Mouse (Mus musculus): ENCODE measurements around the gene Tcea2. TPM values are rescaled to one million over a fixed set of nuclear protein-coding genes. Genes with fewer than 3 reads are reported as not detected.

Gene Tcea2
- polyA plus RNA-seq, 1 experiment from 2014 or later: 19.7 TPM

GRCm38 (mm10) chr2:181680716-181681117, 607 bp downstream of the Tcea2 start:
- WGBS: 13% methylated on average over 7 of the region's 7 CpGs
- no peak; the same call in 1 of the 2 replicates for ATAC-seq (ENCODE audit: low read depth)

GRCm38 (mm10) chr2:181681978-181682377, 1.9 kb downstream of the Tcea2 start:
- H3K27me3 ChIP-seq (ENCODE audit: control insufficient read depth, insufficient read depth, low read depth, low read length): no peaks in the 10 kb centered on the region
- H3K27ac ChIP-seq (ENCODE audit: low read length): no peak overlapping the region
- H3K4me2 ChIP-seq (ENCODE audit: low read depth, low read length): no peak overlapping the region
- no peak overlapping the region for H3K4me3 ChIP-seq (ENCODE audit: low read length)
- H3K9me3 ChIP-seq (ENCODE audit: control insufficient read depth, low read length): no peaks in the 10 kb centered on the region
- ATAC-seq (ENCODE audit: low read depth): no peak
- H3K36me3 ChIP-seq (ENCODE audit: control insufficient read depth, insufficient read depth, low read length): peaks cover 5% of the 10 kb centered on the region; the same call in 1 of the 2 replicates
- H3K9ac ChIP-seq (ENCODE audit: low read length): no peak overlapping the region
- 55% methylated on average over 1 of the region's 1 CpGs for WGBS
- H3K4me1 ChIP-seq (replicated peaks; ENCODE audit: control insufficient read depth, insufficient read depth, low read length): peaks cover 14% of the 10 kb centered on the region

More at GRCm38 (mm10) chr2:181680716-181681117, 607 bp downstream of the Tcea2 start:
- H3K9me3 ChIP-seq (ENCODE audit: control insufficient read depth, low read length): no peaks in the 10 kb centered on the region
- H3K9ac ChIP-seq (ENCODE audit: low read length): peak overlapping the region; percentile 89
- H3K4me2 ChIP-seq (ENCODE audit: low read depth, low read length): peak overlapping the region; percentile 80
- peak overlapping the region; percentile 72 for H3K4me3 ChIP-seq (ENCODE audit: low read length)
- no peaks in the 10 kb centered on the region for H3K36me3 ChIP-seq (ENCODE audit: control insufficient read depth, insufficient read depth, low read length)
- H3K27ac ChIP-seq (ENCODE audit: low read length): peak overlapping the region; percentile 51
- no peaks in the 10 kb centered on the region for H3K27me3 ChIP-seq (ENCODE audit: control insufficient read depth, insufficient read depth, low read depth, low read length)
- H3K4me1 ChIP-seq (replicated peaks; ENCODE audit: control insufficient read depth, insufficient read depth, low read length): peaks cover 14% of the 10 kb centered on the region

GRCm38 (mm10) chr2:181683381-181683780, 3.3 kb downstream of the Tcea2 start:
- no peak overlapping the region for H3K9ac ChIP-seq (ENCODE audit: low read length)
- H3K9me3 ChIP-seq (ENCODE audit: control insufficient read depth, low read length): no peaks in the 10 kb centered on the region
- H3K4me1 ChIP-seq (replicated peaks; ENCODE audit: control insufficient read depth, insufficient read depth, low read length): peaks cover 14% of the 10 kb centered on the region
- H3K27ac ChIP-seq (ENCODE audit: low read length): no peak overlapping the region
- no peaks in the 10 kb centered on the region for H3K27me3 ChIP-seq (ENCODE audit: control insufficient read depth, insufficient read depth, low read depth, low read length)
- 50% methylated on average over 4 of the region's 4 CpGs for WGBS
- no peak overlapping the region for H3K4me2 ChIP-seq (ENCODE audit: low read depth, low read length)
- ATAC-seq (ENCODE audit: low read depth): no peak
- H3K4me3 ChIP-seq (ENCODE audit: low read length): no peak overlapping the region
- H3K36me3 ChIP-seq (ENCODE audit: control insufficient read depth, insufficient read depth, low read length): peaks cover 7% of the 10 kb centered on the region; the same call in 1 of the 2 replicates

- WGBS: 50% methylated on average over 1 of the region's 1 CpGs
- H3K27me3 ChIP-seq (ENCODE audit: control insufficient read depth, insufficient read depth, low read depth, low read length): no peaks in the 10 kb centered on the region
- no peak for ATAC-seq (ENCODE audit: low read depth)
- no peak overlapping the region for H3K27ac ChIP-seq (ENCODE audit: low read length)
- H3K9me3 ChIP-seq (ENCODE audit: control insufficient read depth, low read length): no peaks in the 10 kb centered on the region
- H3K9ac ChIP-seq (ENCODE audit: low read length): no peak overlapping the region
- no peak overlapping the region for H3K4me3 ChIP-seq (ENCODE audit: low read length)
- no peak overlapping the region for H3K4me2 ChIP-seq (ENCODE audit: low read depth, low read length)
- peaks cover 11% of the 10 kb centered on the region for H3K36me3 ChIP-seq (ENCODE audit: control insufficient read depth, insufficient read depth, low read length)
- peaks cover 8% of the 10 kb centered on the region for H3K4me1 ChIP-seq (replicated peaks; ENCODE audit: control insufficient read depth, insufficient read depth, low read length)
Observed at GRCm38 (mm10) chr2:181684713-181685112, 4.6 kb downstream of the Tcea2 start.

- Histone ChIP-seq H3K9ac (ENCODE audit: low read length) (no peak overlapping the region), H3K4me3 (ENCODE audit: low read length) (no peak overlapping the region), H3K27ac (ENCODE audit: low read length) (no peak overlapping the region), H3K4me1 (replicated peaks; ENCODE audit: control insufficient read depth, insufficient read depth, low read length) (peaks cover 5% of the 10 kb centered on the region), H3K4me2 (ENCODE audit: low read depth, low read length) (no peak overlapping the region), H3K9me3 (ENCODE audit: control insufficient read depth, low read length) (no peaks in the 10 kb centered on the region), H3K27me3 (ENCODE audit: control insufficient read depth, insufficient read depth, low read depth, low read length) (no peaks in the 10 kb centered on the region), H3K36me3 (ENCODE audit: control insufficient read depth, insufficient read depth, low read length) (peaks cover 11% of the 10 kb centered on the region)
- 84% methylated on average over 4 of the region's 4 CpGs for WGBS
- no peak for ATAC-seq (ENCODE audit: low read depth)
Observed at GRCm38 (mm10) chr2:181685686-181686085, 5.6 kb downstream of the Tcea2 start.

- ATAC-seq (ENCODE audit: low read depth): no peak
- Histone ChIP-seq H3K4me1 (replicated peaks; ENCODE audit: control insufficient read depth, insufficient read depth, low read length) (peaks cover 4% of the 10 kb centered on the region), H3K9me3 (ENCODE audit: control insufficient read depth, low read length) (no peaks in the 10 kb centered on the region), H3K4me2 (ENCODE audit: low read depth, low read length) (no peak overlapping the region), H3K27ac (ENCODE audit: low read length) (no peak overlapping the region), H3K36me3 (ENCODE audit: control insufficient read depth, insufficient read depth, low read length) (peaks cover 11% of the 10 kb centered on the region), H3K9ac (ENCODE audit: low read length) (no peak overlapping the region), H3K27me3 (ENCODE audit: control insufficient read depth, insufficient read depth, low read depth, low read length) (no peaks in the 10 kb centered on the region), H3K4me3 (ENCODE audit: low read length) (no peak overlapping the region)
- 95% methylated on average over 8 of the region's 8 CpGs for whole genome bisulfite sequencing
Observed at GRCm38 (mm10) chr2:181687586-181687985, 7.5 kb downstream of the Tcea2 start.

- Histone ChIP-seq H3K27ac (ENCODE audit: low read length) (no peak overlapping the region), H3K4me2 (ENCODE audit: low read depth, low read length) (no peak overlapping the region), H3K36me3 (ENCODE audit: control insufficient read depth, insufficient read depth, low read length) (peaks cover 11% of the 10 kb centered on the region), H3K9me3 (ENCODE audit: control insufficient read depth, low read length) (no peaks in the 10 kb centered on the region), H3K9ac (ENCODE audit: low read length) (no peak overlapping the region), H3K27me3 (ENCODE audit: control insufficient read depth, insufficient read depth, low read depth, low read length) (no peaks in the 10 kb centered on the region), H3K4me1 (replicated peaks; ENCODE audit: control insufficient read depth, insufficient read depth, low read length) (peaks cover 11% of the 10 kb centered on the region), H3K4me3 (ENCODE audit: low read length) (no peak overlapping the region)
- ATAC-seq (ENCODE audit: low read depth): no peak
- WGBS: 85% methylated on average over 10 of the region's 10 CpGs
Observed at GRCm38 (mm10) chr2:181689466-181690160, 9.5 kb downstream of the Tcea2 start.

- peaks cover 11% of the 10 kb centered on the region for H3K4me1 ChIP-seq (replicated peaks; ENCODE audit: control insufficient read depth, insufficient read depth, low read length)
- WGBS: 87% methylated on average over 6 of the region's 6 CpGs
- H3K4me2 ChIP-seq (ENCODE audit: low read depth, low read length): no peak overlapping the region
- no peaks in the 10 kb centered on the region for H3K9me3 ChIP-seq (ENCODE audit: control insufficient read depth, low read length)
- H3K27me3 ChIP-seq (ENCODE audit: control insufficient read depth, insufficient read depth, low read depth, low read length): no peaks in the 10 kb centered on the region
- H3K36me3 ChIP-seq (ENCODE audit: control insufficient read depth, insufficient read depth, low read length): peaks cover 11% of the 10 kb centered on the region
- no peak overlapping the region for H3K9ac ChIP-seq (ENCODE audit: low read length)
- no peak overlapping the region for H3K4me3 ChIP-seq (ENCODE audit: low read length)
- ATAC-seq (ENCODE audit: low read depth): no peak
- no peak overlapping the region for H3K27ac ChIP-seq (ENCODE audit: low read length)
Observed at GRCm38 (mm10) chr2:181691083-181691482, 11.0 kb downstream of the Tcea2 start.

- Histone ChIP-seq H3K4me2 (ENCODE audit: low read depth, low read length) (no peak overlapping the region), H3K27me3 (ENCODE audit: control insufficient read depth, insufficient read depth, low read depth, low read length) (no peaks in the 10 kb centered on the region), H3K9ac (ENCODE audit: low read length) (no peak overlapping the region), H3K27ac (ENCODE audit: low read length) (no peak overlapping the region), H3K4me3 (ENCODE audit: low read length) (no peak overlapping the region), H3K4me1 (replicated peaks; ENCODE audit: control insufficient read depth, insufficient read depth, low read length) (peaks cover 11% of the 10 kb centered on the region), H3K36me3 (ENCODE audit: control insufficient read depth, insufficient read depth, low read length) (peaks cover 10% of the 10 kb centered on the region), H3K9me3 (ENCODE audit: control insufficient read depth, low read length) (no peaks in the 10 kb centered on the region)
- no peak for ATAC-seq (ENCODE audit: low read depth)
- WGBS: 90% methylated on average over 4 of the region's 4 CpGs
Observed at GRCm38 (mm10) chr2:181691571-181691970, 11.5 kb downstream of the Tcea2 start.
